Mouse (Mus musculus) monocyte, adult 2 months (primary cell): ENCODE results near the gene Gm6685.
"Not testable (repeated sequence)": the region's sequence is repeated elsewhere in the genome, so short reads cannot be mapped to it uniquely, and the experiment has no call there.

Experiments used
- DNase-seq, 2 experiments: peaks; one replicate each; pipeline ENCODE4 v3.0.0; 2022; ENCODE audit warnings: low spot score in 2 of 2, low read depth in 1 of 2

Gm6685 gene

DNA sequence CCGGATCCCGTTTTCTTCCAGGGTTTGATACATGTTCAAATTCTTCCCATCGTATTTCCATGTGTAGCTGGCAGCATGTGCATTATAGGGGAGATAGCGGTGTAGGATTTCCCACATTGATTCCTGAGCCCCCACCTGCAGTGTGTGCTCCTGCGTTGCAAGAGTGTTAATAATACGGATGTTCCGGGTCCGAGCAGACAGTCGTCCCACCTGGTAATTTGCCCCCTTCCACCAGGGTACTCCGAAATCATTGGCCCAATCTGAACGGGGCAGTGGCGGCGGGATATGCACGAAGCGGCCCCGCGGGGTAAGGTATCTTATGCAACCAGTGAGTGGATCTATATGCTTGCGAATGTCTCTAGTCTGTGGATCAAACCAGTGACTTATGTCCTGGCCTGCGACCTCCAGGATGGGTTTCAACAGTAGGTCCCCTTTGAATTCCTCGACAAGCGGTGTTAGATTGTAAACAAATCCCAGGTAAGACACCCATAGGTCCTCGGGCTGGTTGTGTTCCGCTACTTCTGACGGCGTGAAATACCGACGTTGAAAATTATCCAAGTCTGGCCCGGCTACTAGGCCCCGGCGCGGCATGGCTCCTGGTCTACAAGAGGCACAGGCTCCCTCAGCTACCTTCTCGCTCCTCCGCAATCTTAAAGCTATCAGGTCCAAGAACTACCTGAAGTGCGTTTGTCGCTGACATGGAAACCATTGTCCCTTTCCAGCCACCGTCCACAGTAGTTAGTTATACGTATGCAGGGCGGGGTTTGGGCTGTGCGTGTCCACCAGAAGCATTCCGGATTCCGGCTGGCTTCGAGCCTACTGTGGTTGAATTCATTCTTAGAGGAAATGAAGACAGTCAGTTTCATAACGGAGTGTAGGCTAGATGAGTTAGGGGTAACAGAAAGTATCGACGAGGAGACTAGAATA is at the start of gene Gm6685:
Gene Gm6685 (minus strand): TSS at position 644 of the 927 bp plus-strand sequence.
- not testable (repeated sequence) for DNase-seq

GRCm38 (mm10) chr11:28375891-28376290 is 36.2 kb upstream of the Gm6685 start:
- no peak for DNase-seq

DNA sequence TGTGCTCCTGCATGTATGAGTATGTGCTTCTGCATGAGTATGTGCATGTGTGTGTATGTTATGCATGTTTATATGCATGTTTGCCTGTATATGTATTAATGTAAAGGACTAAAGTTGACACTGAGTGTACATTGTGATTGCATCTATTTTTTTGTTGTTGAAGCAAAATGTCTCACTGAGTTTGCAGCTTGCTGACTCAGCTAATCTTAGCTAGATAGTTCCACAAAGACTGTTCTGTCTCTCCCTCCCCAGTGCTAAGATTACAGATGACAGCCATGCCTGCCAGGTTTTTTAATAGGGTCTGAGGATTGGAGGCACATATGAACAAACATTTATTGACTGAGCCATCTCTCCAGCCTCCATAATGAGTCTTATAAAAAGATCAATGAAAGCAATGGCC is 35.0 kb upstream of the Gm6685 start:
- DNase-seq = no peak

DNA sequence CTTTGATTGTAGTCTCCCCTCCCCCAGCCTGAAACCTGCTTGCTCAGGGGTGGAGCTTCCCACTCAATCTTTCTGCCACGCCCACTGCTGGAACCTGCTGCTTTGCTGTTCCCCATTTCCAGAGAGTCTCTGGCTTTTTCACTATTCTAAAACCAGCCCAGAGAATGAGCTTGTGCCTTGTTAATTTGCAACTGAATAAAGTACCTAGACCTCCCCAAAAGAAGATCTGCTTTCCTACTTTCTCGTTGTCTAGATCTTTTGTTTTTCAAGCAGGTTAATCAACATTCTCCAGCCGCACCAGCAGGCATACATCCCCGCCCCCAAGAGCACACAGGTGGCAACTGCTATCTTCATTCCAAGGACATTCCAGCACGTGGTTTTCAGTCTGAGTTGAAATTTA is 31.7 kb upstream of the Gm6685 start:
- DNase-seq = not testable (repeated sequence)

- no peak for DNase-seq
Measured at GRCm38 (mm10) chr11:28365929-28366244, 26.2 kb upstream of the Gm6685 start.

- DNase-seq = peak; percentile 62 to 71
Measured at GRCm38 (mm10) chr11:28365209-28365928, 25.7 kb upstream of the Gm6685 start.

DNA sequence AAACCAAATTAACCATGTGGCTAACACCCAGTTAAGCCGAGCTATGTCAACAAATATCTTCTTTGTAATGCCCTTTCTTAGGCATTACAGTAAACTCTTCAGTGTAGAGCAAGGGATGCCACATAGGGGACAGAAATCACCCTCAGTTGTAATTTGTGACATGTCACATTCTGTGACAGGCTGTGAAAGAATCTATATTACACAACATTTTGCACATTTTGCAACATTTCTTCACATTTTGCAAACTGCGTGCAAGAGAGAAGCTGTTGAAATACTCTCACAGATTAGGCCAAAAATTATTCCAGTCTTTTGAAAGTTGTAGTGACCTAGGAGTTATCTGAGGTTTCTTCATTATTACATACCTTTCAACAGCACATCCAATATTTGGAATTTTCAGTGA is 3.8 kb upstream of the Gm6685 start:
- DNase-seq = no peak

- no peak for DNase-seq
Measured at GRCm38 (mm10) chr11:28341887-28342286, 2.2 kb upstream of the Gm6685 start.

- no peak for DNase-seq
Measured at GRCm38 (mm10) chr11:28327878-28328277, 11.8 kb downstream of the Gm6685 start.

DNA sequence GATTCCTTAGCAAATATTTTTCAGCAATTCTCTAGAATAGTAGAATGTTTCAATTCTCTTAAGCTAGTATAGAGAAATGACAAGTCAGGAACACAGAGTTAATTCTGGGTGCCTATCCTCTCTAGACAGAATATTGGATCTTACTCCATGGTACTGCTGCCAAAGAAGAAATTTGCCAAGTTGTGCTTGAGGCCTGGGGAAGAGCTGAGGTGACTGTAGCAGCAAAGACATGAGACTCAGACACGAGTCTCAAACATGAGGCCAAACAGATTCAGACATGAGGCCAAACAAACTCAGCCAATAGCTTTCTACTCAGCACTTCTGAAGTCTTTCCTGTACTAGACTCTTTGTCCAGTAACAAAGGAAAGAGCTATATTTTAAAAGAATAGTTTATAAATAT is 26.3 kb downstream of the Gm6685 start:
- no peak for DNase-seq

- no peak for DNase-seq
Measured at GRCm38 (mm10) chr11:28307723-28308122, 31.9 kb downstream of the Gm6685 start.

- DNase-seq = no peak
Measured at GRCm38 (mm10) chr11:28290440-28290839, 49.2 kb downstream of the Gm6685 start.
